Mouse (Mus musculus) urinary bladder, postnatal 14 days (tissue): Measurements from ENCODE around the gene Mpp5.
A peak's percentile ranks its signal among the peaks of the same experiment; 100 is the strongest.

Experiments used
- DNase-seq: peaks from one replicate; pipeline ENCODE4 v3.0.0; 2021; ENCODE audit warnings: low spot score

The Mpp5 gene

GRCm38 (mm10) chr12:78848246-78848645 is 99.5 kb downstream of the Mpp5 start:
- peak; percentile 58 for DNase-seq

- no peak for DNase-seq
Measured at GRCm38 (mm10) chr12:78860921-78861495, 112.3 kb downstream of the Mpp5 start.

GRCm38 (mm10) chr12:78861496-78862253 is 113.0 kb downstream of the Mpp5 start, which contains the start of the genes Atp6v1d and Eif2s1:
Atp6v1d (minus strand) TSS chr12:78861638.
Eif2s1 (plus strand) TSS chr12:78861819.
- peak; percentile 99 for DNase-seq

- no peak for DNase-seq
Measured at GRCm38 (mm10) chr12:78862254-78862730, 113.6 kb downstream of the Mpp5 start.

- peak; percentile 15 for DNase-seq
Measured at GRCm38 (mm10) chr12:78865434-78865833, 116.7 kb downstream of the Mpp5 start.

GRCm38 (mm10) chr12:78868115-78868514 is 119.4 kb downstream of the Mpp5 start:
- no peak for DNase-seq

GRCm38 (mm10) chr12:78874581-78874980 is 125.9 kb downstream of the Mpp5 start:
- no peak for DNase-seq

- no peak for DNase-seq
Measured at GRCm38 (mm10) chr12:78890062-78890461, 141.4 kb downstream of the Mpp5 start.
